ENCODE assay signal across 8 mouse cellular contexts in genomic region chr4:102759095-102759890, GRCm38 (mm10). TPM values are rescaled to one million over a fixed set of nuclear protein-coding genes. Genes with fewer than 3 reads are reported as not detected.
DNase-seq lines count a peak whose midpoint lies in the region; ATAC-seq lines count a peak whose summit lies in the region.

No protein-coding gene starts in this region.

- H3K27ac ChIP-seq in forebrain, embryonic 16.5 days (ENCODE audit: low read length), result peak overlapping the region; percentile 99
- peak overlapping the region; percentile 89 for H3K27ac ChIP-seq in hindbrain, embryonic 10.5 days
- peak overlapping the region; percentile 75 for H3K27ac ChIP-seq in lung, embryonic 15.5 days

- no peaks in the 10 kb centered on the region for H3K9me3 ChIP-seq in forebrain, embryonic 16.5 days (ENCODE audit: control insufficient read depth, low read length)
- H3K9me3 ChIP-seq in hindbrain, embryonic 10.5 days, result no peaks in the 10 kb centered on the region
- H3K9me3 ChIP-seq in lung, embryonic 15.5 days, result no peaks in the 10 kb centered on the region

- H3K4me3 ChIP-seq in forebrain, embryonic 16.5 days (replicated peaks; ENCODE audit: low read length), result peak overlapping the region; percentile 53
- peak overlapping the region; percentile 65 for H3K4me3 ChIP-seq in hindbrain, embryonic 10.5 days
- peak overlapping the region; percentile 57 for H3K4me3 ChIP-seq in lung, embryonic 15.5 days

- ATAC-seq in forebrain, embryonic 16.5 days, result peak; percentile 51
- ATAC-seq in lung, embryonic 15.5 days (ENCODE audit: borderline replicate concordance, extremely low read depth, low FRiP score, low TSS enrichment), result peak; percentile 62; the same call in 1 of the 2 replicates

- DNase-seq in Muller cell, postnatal 12 days (ENCODE audit: inconsistent ontology term), result peak; percentile 88
- peak; percentile 70 to 80 for DNase-seq in cerebellum, adult 18-20 months
- peak; percentile 66 for DNase-seq in hindbrain, embryonic 10.5 days (ENCODE audit: low spot score)
- peak; percentile 73 to 83 for DNase-seq in layer of hippocampus, postnatal 14 days (ENCODE audit: low spot score in 2 of 2)
- DNase-seq in retina, postnatal 1 day, result peak; percentile 97
- DNase-seq in T-cell, adult 2 months (ENCODE audit: low spot score), result no peak

- H3K4me2 ChIP-seq in forebrain, embryonic 16.5 days (ENCODE audit: low read length), result peak overlapping the region; percentile 82
- H3K4me2 ChIP-seq in lung, embryonic 15.5 days, result peak overlapping the region; percentile 98

- peaks cover 24% of the 10 kb centered on the region for H3K4me1 ChIP-seq in forebrain, embryonic 16.5 days (replicated peaks; ENCODE audit: control insufficient read depth, insufficient read depth, low read length)
- peaks cover 13% of the 10 kb centered on the region for H3K4me1 ChIP-seq in hindbrain, embryonic 10.5 days (replicated peaks)
- peaks cover 19% of the 10 kb centered on the region for H3K4me1 ChIP-seq in lung, embryonic 15.5 days

- WGBS in forebrain, embryonic 16.5 days, result under 1% methylated on average over 41 of the region's 41 CpGs
- under 1% methylated on average over 41 of the region's 41 CpGs for WGBS in hindbrain, embryonic 10.5 days
- WGBS in lung, embryonic 15.5 days, result 1% methylated on average over 41 of the region's 41 CpGs

- H3K36me3 ChIP-seq in forebrain, embryonic 16.5 days (ENCODE audit: control insufficient read depth, insufficient read depth), result no peaks in the 10 kb centered on the region
- no peaks in the 10 kb centered on the region for H3K36me3 ChIP-seq in hindbrain, embryonic 10.5 days
- no peaks in the 10 kb centered on the region for H3K36me3 ChIP-seq in lung, embryonic 15.5 days

- H3K9ac ChIP-seq in forebrain, embryonic 16.5 days (replicated peaks; ENCODE audit: low read depth, low read length), result peak overlapping the region; percentile 96
- peak overlapping the region; percentile 64 for H3K9ac ChIP-seq in lung, embryonic 15.5 days

- H3K27me3 ChIP-seq in forebrain, embryonic 16.5 days (replicated peaks; ENCODE audit: control insufficient read depth, insufficient read depth, low read length), result no peaks in the 10 kb centered on the region
- no peaks in the 10 kb centered on the region for H3K27me3 ChIP-seq in hindbrain, embryonic 10.5 days (ENCODE audit: insufficient read depth, poor library complexity, severe bottlenecking)
- H3K27me3 ChIP-seq in lung, embryonic 15.5 days, result no peaks in the 10 kb centered on the region

RNA-seq across cellular contexts. Expression of gene Sgip1, which starts 18.2 kb away (rescaled TPM):
- polyA plus RNA-seq in forebrain, embryonic 16.5 days (2015; fragmentation: Nextera tagmentation; extraction: Ambion mirVana), result 50.7 and 69.4 TPM in 2 replicates
- polyA plus RNA-seq in hindbrain, embryonic 10.5 days (2016; fragmentation: Nextera tagmentation; extraction: Ambion mirVana), result 8.0 and 14.7 TPM in 2 replicates
- 100 to 1,000 TPM; 277 to 311 TPM for total RNA-seq in layer of hippocampus, postnatal 14 days (2021)
- polyA plus RNA-seq in lung, embryonic 15.5 days (2015; fragmentation: Nextera tagmentation; extraction: Ambion mirVana), result 6.1 and 7.8 TPM in 2 replicates
